ENCODE assay signal across 8 mouse cellular contexts in the genomic region with DNA sequence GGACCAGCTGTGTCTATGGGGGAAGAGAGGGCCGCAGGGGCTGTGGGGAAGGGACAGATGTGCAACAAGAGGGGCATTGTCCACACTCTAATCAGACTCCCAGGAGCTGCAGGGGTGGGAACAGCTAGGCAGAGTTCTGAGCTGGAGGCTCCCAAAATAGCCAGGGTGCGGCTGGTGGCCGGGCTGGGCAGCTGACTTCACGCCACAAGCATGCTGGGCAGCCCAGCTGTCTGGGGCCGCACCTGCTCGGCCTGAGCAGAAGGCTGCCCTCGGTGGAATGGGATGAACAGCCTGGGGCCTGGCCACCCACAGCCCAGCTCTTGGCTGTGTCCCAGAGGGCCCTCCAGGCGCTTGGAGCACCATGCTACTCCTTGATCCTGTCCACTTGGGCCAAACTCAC. TPM values are rescaled to one million over a fixed set of nuclear protein-coding genes. Genes with fewer than 3 reads are reported as not detected.
DNase-seq lines count a peak whose midpoint lies in the region.

No protein-coding gene starts in this region.

- peak; percentile 79 for DNase-seq in left cerebral cortex, postnatal 4 days
- DNase-seq in left cerebral cortex, adult 11 months (ENCODE audit: low spot score) = no peak
- DNase-seq in cerebellum, adult 9-11 months = peak; percentile 57
- peak; percentile 26 for DNase-seq in heart, adult 8-10 months (ENCODE audit: low spot score)
- DNase-seq in lung, postnatal 14 days = peak; percentile 5
- DNase-seq in kidney, adult 18-20 months = no peak
- DNase-seq in adrenal gland, adult 18-20 months (ENCODE audit: low spot score in 2 of 2) = no peak
- no peak for DNase-seq in T-cell, adult 2 months (ENCODE audit: low spot score)

- intact Hi-C loops in left cerebral cortex, postnatal 4 days (cut with DNase I) = no loop called here

RNA-seq across cellular contexts. Expression of gene Gpc1, which starts 44.2 kb away (rescaled TPM):
- total RNA-seq in left cerebral cortex, postnatal 4 days (2021) = 100 to 1,000 TPM; 160 to 188 TPM
- total RNA-seq in heart, adult 8-10 months (2022) = 100 to 1,000 TPM; 481 to 555 (median 528) TPM
- total RNA-seq in adrenal gland, adult 18-20 months (2021) = 10 to 100 TPM; 43.3 to 65.4 TPM

Comparison
In these comparisons a context has a peak if more than half of its experiments do, and no peak if none do; other contexts are left out.
1. DNase-seq: peak in left cerebral cortex, postnatal 4 days (single experiment), cerebellum, adult 9-11 months (single experiment), heart, adult 8-10 months (single experiment) and lung, postnatal 14 days (single experiment); none in left cerebral cortex, adult 11 months (single experiment), kidney, adult 18-20 months (single experiment), adrenal gland, adult 18-20 months (0 of 2) and T-cell, adult 2 months (single experiment).